Mouse (Mus musculus): ENCODE results near the gene Rrn3.
"Not testable (repeated sequence)": the region's sequence is repeated elsewhere in the genome, so short reads cannot be mapped to it uniquely, and the experiment has no call there.

Gene Rrn3

GRCm38 (mm10) chr16:13781216-13781615 is 708 bp downstream of the Rrn3 start:
- no peak for DNase-seq (ENCODE audit: low read depth in 2 of 2, low spot score in 2 of 2)

- DNase-seq (ENCODE audit: low read depth in 2 of 2, low spot score in 2 of 2), result no peak
Observed at GRCm38 (mm10) chr16:13785932-13786331, 5.4 kb downstream of the Rrn3 start.

GRCm38 (mm10) chr16:13793441-13793840 is 12.9 kb downstream of the Rrn3 start:
- not testable (repeated sequence) for DNase-seq (ENCODE audit: low read depth in 2 of 2, low spot score in 2 of 2)

GRCm38 (mm10) chr16:13796746-13797175 is 16.3 kb downstream of the Rrn3 start:
- peak; percentile 13 to 21 for DNase-seq (ENCODE audit: low read depth in 2 of 2, low spot score in 2 of 2)

- DNase-seq (ENCODE audit: low read depth in 2 of 2, low spot score in 2 of 2), result no peak
Observed at GRCm38 (mm10) chr16:13801231-13801630, 20.7 kb downstream of the Rrn3 start.

- no peak for DNase-seq (ENCODE audit: low read depth in 2 of 2, low spot score in 2 of 2)
Observed at GRCm38 (mm10) chr16:13804666-13805065, 24.2 kb downstream of the Rrn3 start.

- no peak for DNase-seq (ENCODE audit: low read depth in 2 of 2, low spot score in 2 of 2)
Observed at GRCm38 (mm10) chr16:13807616-13808015, 27.1 kb downstream of the Rrn3 start.

GRCm38 (mm10) chr16:13808410-13808809 is 27.9 kb downstream of the Rrn3 start:
- no peak for DNase-seq (ENCODE audit: low read depth in 2 of 2, low spot score in 2 of 2)

GRCm38 (mm10) chr16:13812152-13812551 is 31.6 kb downstream of the Rrn3 start:
- no peak for DNase-seq (ENCODE audit: low read depth in 2 of 2, low spot score in 2 of 2)

GRCm38 (mm10) chr16:13813200-13813599 is 32.7 kb downstream of the Rrn3 start:
- no peak for DNase-seq (ENCODE audit: low read depth in 2 of 2, low spot score in 2 of 2)

- peak; percentile 86 to 88 for DNase-seq (ENCODE audit: low read depth in 2 of 2, low spot score in 2 of 2)
Observed at GRCm38 (mm10) chr16:13818560-13819393, 38.3 kb downstream of the Rrn3 start, which contains the start of gene Ntan1. Gene Ntan1 (plus strand): TSS chr16:13818845.

- no peak for DNase-seq (ENCODE audit: low read depth in 2 of 2, low spot score in 2 of 2)
Observed at GRCm38 (mm10) chr16:13819394-13819743, 38.9 kb downstream of the Rrn3 start.

GRCm38 (mm10) chr16:13819806-13820500 is 39.4 kb downstream of the Rrn3 start:
- no peak for DNase-seq (ENCODE audit: low read depth in 2 of 2, low spot score in 2 of 2)

- no peak for DNase-seq (ENCODE audit: low read depth in 2 of 2, low spot score in 2 of 2)
Observed at GRCm38 (mm10) chr16:13820771-13821170, 40.3 kb downstream of the Rrn3 start.

GRCm38 (mm10) chr16:13825781-13826490 is 45.4 kb downstream of the Rrn3 start:
- DNase-seq (ENCODE audit: low read depth in 2 of 2, low spot score in 2 of 2), result no peak

- no peak for DNase-seq (ENCODE audit: low read depth in 2 of 2, low spot score in 2 of 2)
Observed at GRCm38 (mm10) chr16:13826511-13826910, 46.0 kb downstream of the Rrn3 start.

- peak in 1 of 2 experiments; percentile 6 for DNase-seq (ENCODE audit: low read depth in 2 of 2, low spot score in 2 of 2)
Observed at GRCm38 (mm10) chr16:13830444-13830843, 49.9 kb downstream of the Rrn3 start.

- no peak for DNase-seq (ENCODE audit: low read depth in 2 of 2, low spot score in 2 of 2)
Observed at GRCm38 (mm10) chr16:13831606-13832005, 51.1 kb downstream of the Rrn3 start.

- DNase-seq (ENCODE audit: low read depth in 2 of 2, low spot score in 2 of 2), result no peak
Observed at GRCm38 (mm10) chr16:13834382-13834781, 53.9 kb downstream of the Rrn3 start.

GRCm38 (mm10) chr16:13840056-13840455 is 59.5 kb downstream of the Rrn3 start:
- no peak for DNase-seq (ENCODE audit: low read depth in 2 of 2, low spot score in 2 of 2)

- DNase-seq (ENCODE audit: low read depth in 2 of 2, low spot score in 2 of 2), result no peak
Observed at GRCm38 (mm10) chr16:13840956-13841355, 60.4 kb downstream of the Rrn3 start.

GRCm38 (mm10) chr16:13845031-13845430 is 64.5 kb downstream of the Rrn3 start:
- DNase-seq (ENCODE audit: low read depth in 2 of 2, low spot score in 2 of 2), result no peak
